Mouse (Mus musculus): ENCODE measurements around the gene Gzmb.
"Not testable (repeated sequence)": the region's sequence is repeated elsewhere in the genome, so short reads cannot be mapped to it uniquely, and the experiment has no call there.

The Gzmb gene

GRCm38 (mm10) chr14:56262153-56262552 lies at the start of gene Gzmb:
Gene Gzmb, minus strand, starts transcription at chr14:56262260.
- no peak for DNase-seq (ENCODE audit: low spot score)

GRCm38 (mm10) chr14:56311801-56312200 lies 49.7 kb upstream of the Gzmb start:
- DNase-seq (ENCODE audit: low spot score) = not testable (repeated sequence)

GRCm38 (mm10) chr14:56310238-56310637 lies 48.2 kb upstream of the Gzmb start:
- DNase-seq (ENCODE audit: low spot score) = no peak

GRCm38 (mm10) chr14:56304149-56304548 lies 42.1 kb upstream of the Gzmb start:
- DNase-seq (ENCODE audit: low spot score) = peak; percentile 89

- DNase-seq (ENCODE audit: low spot score) = no peak
Observed at GRCm38 (mm10) chr14:56303506-56304025, 41.5 kb upstream of the Gzmb start.

- no peak for DNase-seq (ENCODE audit: low spot score)
Observed at GRCm38 (mm10) chr14:56302091-56302490, 40.0 kb upstream of the Gzmb start.

- DNase-seq (ENCODE audit: low spot score) = no peak
Observed at GRCm38 (mm10) chr14:56296786-56297185, 34.7 kb upstream of the Gzmb start.

GRCm38 (mm10) chr14:56296106-56296505 lies 34.0 kb upstream of the Gzmb start:
- no peak for DNase-seq (ENCODE audit: low spot score)

GRCm38 (mm10) chr14:56293146-56293545 lies 31.1 kb upstream of the Gzmb start:
- DNase-seq (ENCODE audit: low spot score) = no peak

GRCm38 (mm10) chr14:56288651-56289050 lies 26.6 kb upstream of the Gzmb start:
- DNase-seq (ENCODE audit: low spot score) = no peak

- no peak for DNase-seq (ENCODE audit: low spot score)
Observed at GRCm38 (mm10) chr14:56287806-56288205, 25.7 kb upstream of the Gzmb start.

- no peak for DNase-seq (ENCODE audit: low spot score)
Observed at GRCm38 (mm10) chr14:56284356-56285325, 22.6 kb upstream of the Gzmb start.

- DNase-seq (ENCODE audit: low spot score) = no peak
Observed at GRCm38 (mm10) chr14:56283816-56284215, 21.8 kb upstream of the Gzmb start.

GRCm38 (mm10) chr14:56281090-56281489 lies 19.0 kb upstream of the Gzmb start:
- no peak for DNase-seq (ENCODE audit: low spot score)

- DNase-seq (ENCODE audit: low spot score) = not testable (repeated sequence)
Observed at GRCm38 (mm10) chr14:56278691-56279090, 16.6 kb upstream of the Gzmb start.

GRCm38 (mm10) chr14:56276096-56276495 lies 14.0 kb upstream of the Gzmb start:
- not testable (repeated sequence) for DNase-seq (ENCODE audit: low spot score)

GRCm38 (mm10) chr14:56266109-56266508 lies 4.0 kb upstream of the Gzmb start:
- no peak for DNase-seq (ENCODE audit: low spot score)

- no peak for DNase-seq (ENCODE audit: low spot score)
Observed at GRCm38 (mm10) chr14:56240409-56240808, 21.7 kb downstream of the Gzmb start.

- DNase-seq (ENCODE audit: low spot score) = no peak
Observed at GRCm38 (mm10) chr14:56234556-56234955, 27.5 kb downstream of the Gzmb start, which contains the start of gene Gzmc. Gene Gzmc, minus strand, starts transcription at chr14:56234656.

- no peak for DNase-seq (ENCODE audit: low spot score)
Observed at GRCm38 (mm10) chr14:56211317-56211716, 50.7 kb downstream of the Gzmb start, which contains the start of gene Gzmf. Gene Gzmf, minus strand, starts transcription at chr14:56211417.
